Mouse (Mus musculus) megakaryocyte, adult 5-6 weeks (primary cell): ENCODE data around the gene C330021F23Rik. TPM values are rescaled to one million over a fixed set of nuclear protein-coding genes. Genes with fewer than 3 reads are reported as not detected.

Source experiments
- total RNA-seq, 2 experiments: library from RNA; stranded (forward) in 1 of 2; stranded (reverse) in 1 of 2; fragments of 153-499, 151-499 nt in 1 of 2; fragments of 221-1000, 200-1000 nt in 1 of 2; gene quantifications; 2 replicates each; pipeline versions ENCODE4 v1.2.3 to v1.2.4; 2015 to 2017

Gene C330021F23Rik
- total RNA-seq, 2 experiments from 2014 or later, result not detected

Other genes with a start within 250 kb of the C330021F23Rik start
- gene A430078G23Rik, start 214.6 kb upstream of the C330021F23Rik start, total RNA-seq (2015), result 17.0 and 17.9 TPM in 2 replicates
- gene A430078G23Rik, start 214.6 kb upstream of the C330021F23Rik start, total RNA-seq (2017), result 30.3 and 35.7 TPM in 2 replicates
- 43.8 and 45.0 TPM in 2 replicates for gene Arhgef18, start 175.0 kb upstream of the C330021F23Rik start, total RNA-seq (2015)
- gene Arhgef18, start 175.0 kb upstream of the C330021F23Rik start, total RNA-seq (2017), result 38.4 and 45.7 TPM in 2 replicates
- 0.20 and 0.32 TPM in 2 replicates for gene Pex11g, start 100.3 kb upstream of the C330021F23Rik start, total RNA-seq (2015)
- gene Pex11g, start 100.3 kb upstream of the C330021F23Rik start, total RNA-seq (2017), result 0.99 TPM in 1 of 2 replicates, not detected in the other
- gene Tex45, start 97.1 kb upstream of the C330021F23Rik start, total RNA-seq (2015), result not detected in 2 replicates
- not detected in 2 replicates for gene Tex45, start 97.1 kb upstream of the C330021F23Rik start, total RNA-seq (2017)
- gene Zfp358, start 74.9 kb upstream of the C330021F23Rik start, total RNA-seq (2015), result 6.7 and 7.9 TPM in 2 replicates
- 2.4 and 3.3 TPM in 2 replicates for gene Zfp358, start 74.9 kb upstream of the C330021F23Rik start, total RNA-seq (2017)
- gene Mcoln1, start 67.5 kb upstream of the C330021F23Rik start, total RNA-seq (2015), result 20.1 and 22.7 TPM in 2 replicates
- gene Mcoln1, start 67.5 kb upstream of the C330021F23Rik start, total RNA-seq (2017), result 32.9 and 42.3 TPM in 2 replicates
- 9.5 and 13.9 TPM in 2 replicates for gene Pnpla6, start 52.6 kb upstream of the C330021F23Rik start, total RNA-seq (2015)
- gene Pnpla6, start 52.6 kb upstream of the C330021F23Rik start, total RNA-seq (2017), result 9.2 and 15.6 TPM in 2 replicates
- 0.05 and 0.45 TPM in 2 replicates for gene Camsap3, start 19.3 kb downstream of the C330021F23Rik start, total RNA-seq (2015)
- gene Camsap3, start 19.3 kb downstream of the C330021F23Rik start, total RNA-seq (2017), result 0.08 TPM in 1 of 2 replicates, not detected in the other
- gene Xab2, start 53.3 kb downstream of the C330021F23Rik start, total RNA-seq (2015), result 13.2 and 17.4 TPM in 2 replicates
- 43.0 and 44.1 TPM in 2 replicates for gene Xab2, start 53.3 kb downstream of the C330021F23Rik start, total RNA-seq (2017)
- 145 and 169 TPM in 2 replicates for gene Pet100, start 53.6 kb downstream of the C330021F23Rik start, total RNA-seq (2015)
- 244 and 284 TPM in 2 replicates for gene Pet100, start 53.6 kb downstream of the C330021F23Rik start, total RNA-seq (2017)
- not detected in 2 replicates for gene Pcp2, start 57.6 kb downstream of the C330021F23Rik start, total RNA-seq (2015)
- not detected in 2 replicates for gene Pcp2, start 57.6 kb downstream of the C330021F23Rik start, total RNA-seq (2017)
- 160 and 188 TPM in 2 replicates for gene Stxbp2, start 63.0 kb downstream of the C330021F23Rik start, total RNA-seq (2015)
- 148 and 205 TPM in 2 replicates for gene Stxbp2, start 63.0 kb downstream of the C330021F23Rik start, total RNA-seq (2017)
- 0.22 TPM in 1 of 2 replicates, not detected in the other for gene Retn, start 87.8 kb downstream of the C330021F23Rik start, total RNA-seq (2015)
- gene Retn, start 87.8 kb downstream of the C330021F23Rik start, total RNA-seq (2017), result 0.45 and 0.59 TPM in 2 replicates
- 240 and 256 TPM in 2 replicates for gene Mcemp1, start 97.8 kb downstream of the C330021F23Rik start, total RNA-seq (2015)
- 223 and 233 TPM in 2 replicates for gene Mcemp1, start 97.8 kb downstream of the C330021F23Rik start, total RNA-seq (2017)
- 14.4 and 15.0 TPM in 2 replicates for gene Fcor, start 104.4 kb downstream of the C330021F23Rik start, total RNA-seq (2015)
- 6.3 and 22.9 TPM in 2 replicates for gene Fcor, start 104.4 kb downstream of the C330021F23Rik start, total RNA-seq (2017)
- gene Trappc5, start 108.3 kb downstream of the C330021F23Rik start, total RNA-seq (2015), result 19.8 and 24.6 TPM in 2 replicates
- gene Trappc5, start 108.3 kb downstream of the C330021F23Rik start, total RNA-seq (2017), result 38.7 and 40.6 TPM in 2 replicates
- gene Fcer2a, start 126.2 kb downstream of the C330021F23Rik start, total RNA-seq (2015), result 0.13 and 0.41 TPM in 2 replicates
- gene Fcer2a, start 126.2 kb downstream of the C330021F23Rik start, total RNA-seq (2017), result 0.33 TPM in 1 of 2 replicates, not detected in the other
- 0.55 and 1.3 TPM in 2 replicates for gene Clec4g, start 152.7 kb downstream of the C330021F23Rik start, total RNA-seq (2015)
- 0.33 and 1.2 TPM in 2 replicates for gene Clec4g, start 152.7 kb downstream of the C330021F23Rik start, total RNA-seq (2017)
- 87.1 and 93.3 TPM in 2 replicates for gene Cd209a, start 181.0 kb downstream of the C330021F23Rik start, total RNA-seq (2015)
- 80.2 and 95.6 TPM in 2 replicates for gene Cd209a, start 181.0 kb downstream of the C330021F23Rik start, total RNA-seq (2017)